Mouse (Mus musculus) spleen, adult 2 months (tissue): ENCODE measurements at regions not wholly inside any gene's neighbourhood (a gene's known extent, or its start where the extent isn't known, plus 50 kb on each side); places are given as distances from the start of the nearest gene placed in this dataset.
"Not testable (repeated sequence)": the region's sequence is repeated elsewhere in the genome, so short reads cannot be mapped to it uniquely, and the experiment has no call there.

Experiments used
- DNase-seq, 2 experiments: peaks; one replicate each; pipeline versions ENCODE4 v3.0.0 to v3.0.0-alpha.2; 2012 to 2021; ENCODE audit warnings: low spot score in 2 of 2, low read depth in 1 of 2
- H3K27ac ChIP-seq: fragments of 200-500 bp; 2 replicates; pipeline ENCODE4 v1.5.1; 2012; ENCODE audit warnings: low read length, inconsistent platforms; ENCODE audit not compliant: insufficient read depth
- H3K27me3 ChIP-seq: fragments of 200-500 bp; 2 replicates; pipeline ENCODE4 v1.6.1; 2012; ENCODE audit warnings: mild to moderate bottlenecking, moderate library complexity, low read length, inconsistent platforms; ENCODE audit not compliant: control insufficient read depth, insufficient read depth
- H3K36me3 ChIP-seq: fragments of 200-500 bp; 2 replicates; pipeline ENCODE4 v1.6.1; 2012; ENCODE audit warnings: mild to moderate bottlenecking, low read length, inconsistent platforms; ENCODE audit not compliant: control insufficient read depth, insufficient read depth
- H3K4me1 ChIP-seq: fragments of 200-500 bp; 2 replicates; pipeline ENCODE4 v1.6.1; 2011; ENCODE audit warnings: inconsistent platforms; ENCODE audit not compliant: control insufficient read depth, insufficient read depth, insufficient read length
- H3K4me3 ChIP-seq: fragments of 200-500 bp; 2 replicates; pipeline ENCODE4 v1.5.1; 2011; ENCODE audit warnings: mild to moderate bottlenecking, inconsistent platforms; ENCODE audit not compliant: insufficient read depth, insufficient read length; ENCODE audit errors: extremely low read depth
- CTCF ChIP-seq: fragments of 200-500 bp; IDR thresholded peaks from 2 replicates; pipeline ENCODE4 v1.5.1; 2011; ENCODE audit warnings: mild to moderate bottlenecking, inconsistent platforms; ENCODE audit not compliant: insufficient read depth, insufficient read length, insufficient replicate concordance; ENCODE audit errors: extremely low read depth
- POLR2A ChIP-seq: fragments of 200-500 bp; IDR thresholded peaks from 2 replicates; pipeline ENCODE4 v1.6.1; 2011; ENCODE audit warnings: low read depth, low read length, inconsistent platforms
- WGBS: fragments of 180-500 bp; shearing (Covaris S2); methylation state at CpG from one replicate; pipeline ENCODE4 v1.1.7; 2018; 5-methylcytosine and 5-hydroxymethylcytosine counted together

DNA sequence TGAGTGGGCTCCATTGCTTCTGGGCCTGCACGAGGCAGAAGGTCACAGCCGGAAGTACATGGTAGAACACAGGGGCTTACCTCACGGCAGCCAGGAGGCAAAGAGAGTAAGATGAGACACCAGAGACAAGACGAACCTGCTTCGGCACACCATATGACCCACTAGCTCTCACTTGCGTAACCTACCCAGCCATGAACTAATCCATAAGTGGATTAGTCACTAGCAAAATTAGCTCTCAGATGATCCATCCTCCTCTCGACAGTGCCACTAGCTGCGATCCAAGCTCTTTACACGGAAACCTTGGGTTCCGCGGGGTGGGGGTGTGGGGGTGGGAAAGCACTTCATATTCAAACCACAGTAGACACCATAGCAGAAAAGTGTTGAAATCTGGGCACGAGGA lies 79.0 kb downstream of the Cd2 start:
- no peaks in the 10 kb centered on the region for H3K4me1 ChIP-seq
- H3K36me3 ChIP-seq = no peaks in the 10 kb centered on the region
- no peak overlapping the region for H3K4me3 ChIP-seq
- 94% methylated on average over 12 of the region's 12 CpGs for WGBS
- TF ChIP-seq POLR2A (no peak), CTCF (no peak)
- DNase-seq = no peak
- H3K27ac ChIP-seq = no peak overlapping the region
- H3K27me3 ChIP-seq = no peaks in the 10 kb centered on the region; the same call in 1 of the 2 replicates

DNA sequence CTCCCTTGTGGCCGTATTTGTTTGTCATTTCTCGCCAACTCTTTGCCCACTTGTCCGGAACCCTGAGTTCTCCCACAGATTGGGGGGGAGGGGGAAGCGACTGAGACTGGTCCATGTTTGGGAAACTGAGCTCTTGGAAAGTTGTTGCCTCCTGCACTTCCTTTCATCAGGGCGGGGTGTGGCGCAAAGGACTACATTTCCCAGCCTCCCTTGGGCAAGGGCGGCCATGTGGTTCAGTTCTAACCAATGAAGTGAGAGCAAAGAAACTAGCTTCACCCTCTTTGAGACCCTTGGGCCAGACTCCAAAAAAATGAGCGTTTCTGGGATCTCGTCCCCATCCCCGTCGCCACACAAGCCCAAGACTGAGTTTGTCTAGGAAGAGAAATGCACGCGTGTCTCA lies 81.6 kb downstream of the Cd2 start:
- H3K36me3 ChIP-seq, H3K27ac ChIP-seq, H3K4me1 ChIP-seq, H3K27me3 ChIP-seq, H3K4me3 ChIP-seq: not testable (repeated sequence)
- WGBS = 95% methylated on average over 13 of the region's 13 CpGs
- peak in 1 of 2 experiments; percentile 22 for DNase-seq

DNA sequence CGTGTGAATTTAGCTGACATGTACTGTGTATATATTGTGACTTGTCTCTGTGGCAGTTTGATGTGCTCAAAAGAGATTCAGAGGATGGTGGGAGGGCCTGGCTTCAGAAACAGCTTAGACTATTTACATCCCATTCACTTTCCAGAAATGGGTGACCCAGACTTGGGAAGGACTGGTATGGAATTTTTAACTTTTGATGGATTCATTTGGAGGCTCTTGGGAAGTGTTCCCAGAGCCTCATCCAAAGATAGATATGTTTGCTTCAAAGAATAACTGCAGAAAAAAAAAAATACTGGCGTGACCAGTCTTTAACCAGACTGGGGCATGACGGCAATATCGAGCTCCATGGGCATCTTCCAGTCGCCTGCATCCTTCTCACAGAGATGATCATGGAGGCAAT lies 84.6 kb upstream of the Ptgfrn start:
- DNase-seq = no peak
- Histone ChIP-seq H3K27me3 (no peaks in the 10 kb centered on the region), H3K4me3 (no peak overlapping the region), H3K27ac (no peak overlapping the region), H3K36me3 (no peaks in the 10 kb centered on the region), H3K4me1 (no peaks in the 10 kb centered on the region)
- no peak for TF ChIP-seq CTCF
- TF ChIP-seq POLR2A = no peak
- 85% methylated on average over 5 of the region's 5 CpGs for WGBS

DNA sequence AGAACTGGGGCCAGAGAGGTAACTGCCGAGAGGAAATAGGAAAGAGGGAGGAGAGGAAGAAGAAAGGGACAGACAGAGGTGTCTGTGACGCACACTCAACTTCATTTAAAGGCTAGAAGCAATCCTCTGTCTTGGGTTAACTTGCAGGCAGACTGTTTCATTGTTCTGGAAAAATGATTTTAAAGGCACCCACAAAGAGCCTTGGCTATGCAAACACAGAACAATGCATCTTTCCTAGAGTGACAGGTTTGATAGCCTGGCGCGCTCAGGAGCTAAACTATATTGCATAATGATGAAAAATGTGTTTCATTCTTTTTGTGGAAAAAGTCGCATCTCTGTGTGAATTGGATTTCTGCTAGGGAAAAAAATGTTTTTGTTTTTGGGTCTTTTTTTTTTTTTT lies 84.2 kb upstream of the Ptgfrn start:
- 81% methylated on average over 5 of the region's 5 CpGs for WGBS
- no peaks in the 10 kb centered on the region for H3K36me3 ChIP-seq
- no peak overlapping the region for H3K27ac ChIP-seq
- H3K27me3 ChIP-seq = no peaks in the 10 kb centered on the region
- no peak overlapping the region for H3K4me3 ChIP-seq
- H3K4me1 ChIP-seq = no peaks in the 10 kb centered on the region
- TF ChIP-seq CTCF (no peak), POLR2A (no peak)
- no peak for DNase-seq

DNA sequence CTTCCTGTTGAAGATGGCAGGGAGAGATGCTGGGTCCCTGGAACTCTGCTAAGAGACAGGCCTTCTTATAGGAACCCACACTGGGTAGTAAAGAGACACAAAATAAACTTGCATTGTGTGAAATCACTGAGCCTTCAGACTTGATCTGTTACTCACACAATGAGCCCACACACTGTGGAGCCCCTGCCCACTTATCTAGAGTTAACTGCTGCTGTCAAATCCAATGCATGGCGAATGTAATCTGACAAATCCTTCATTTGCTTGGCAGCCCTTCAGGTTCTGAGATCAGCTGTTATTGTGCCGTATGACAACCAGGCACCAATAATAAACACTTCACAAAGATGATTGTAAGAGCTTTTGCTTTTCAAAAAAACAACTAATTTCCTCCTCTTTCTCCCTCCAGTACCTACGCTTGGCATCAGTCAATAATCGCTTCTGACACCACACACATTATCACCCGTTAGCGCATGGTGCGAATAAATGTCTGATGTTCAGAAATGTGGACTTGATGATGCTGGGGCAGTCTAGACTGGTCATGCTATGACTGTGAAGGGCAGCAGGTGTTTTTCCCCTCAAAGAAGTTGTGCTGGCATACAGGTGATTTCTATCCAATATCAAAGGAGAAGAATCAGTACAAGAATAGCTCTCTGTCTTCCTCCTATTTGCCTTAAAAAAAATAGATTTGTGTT lies 81.4 kb upstream of the Ptgfrn start:
- WGBS = 92% methylated on average over 7 of the region's 7 CpGs
- Histone ChIP-seq H3K36me3 (no peaks in the 10 kb centered on the region), H3K4me1 (no peaks in the 10 kb centered on the region), H3K27ac (no peak overlapping the region), H3K27me3 (no peaks in the 10 kb centered on the region), H3K4me3 (no peak overlapping the region)
- TF ChIP-seq POLR2A (no peak), CTCF (no peak)
- DNase-seq = no peak

DNA sequence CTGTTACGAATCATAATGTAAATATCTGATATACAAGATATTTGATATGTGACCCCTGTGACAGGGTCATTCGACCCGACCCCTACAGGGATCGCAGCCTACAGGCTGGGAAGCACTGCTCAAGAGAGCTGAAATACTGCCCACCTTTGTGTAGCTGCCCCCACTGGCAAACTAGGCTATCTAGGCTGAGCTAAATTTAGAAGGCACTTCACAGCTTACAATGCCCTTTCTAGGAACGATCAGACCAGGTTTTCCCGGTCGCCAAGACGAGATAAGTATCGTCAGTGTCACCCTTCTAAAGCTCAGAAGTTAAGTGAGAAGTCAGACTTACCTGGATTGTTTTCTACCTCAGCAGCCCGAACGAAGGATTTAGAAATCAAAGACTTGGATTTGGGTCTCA lies 71.9 kb upstream of the Ptgfrn start:
- no peaks in the 10 kb centered on the region for H3K27me3 ChIP-seq
- 87% methylated on average over 11 of the region's 11 CpGs for WGBS
- H3K27ac ChIP-seq = no peak overlapping the region
- no peaks in the 10 kb centered on the region for H3K36me3 ChIP-seq
- H3K4me1 ChIP-seq = no peaks in the 10 kb centered on the region
- H3K4me3 ChIP-seq = no peak overlapping the region
- no peak for DNase-seq
- no peak for TF ChIP-seq CTCF
- no peak for TF ChIP-seq POLR2A

DNA sequence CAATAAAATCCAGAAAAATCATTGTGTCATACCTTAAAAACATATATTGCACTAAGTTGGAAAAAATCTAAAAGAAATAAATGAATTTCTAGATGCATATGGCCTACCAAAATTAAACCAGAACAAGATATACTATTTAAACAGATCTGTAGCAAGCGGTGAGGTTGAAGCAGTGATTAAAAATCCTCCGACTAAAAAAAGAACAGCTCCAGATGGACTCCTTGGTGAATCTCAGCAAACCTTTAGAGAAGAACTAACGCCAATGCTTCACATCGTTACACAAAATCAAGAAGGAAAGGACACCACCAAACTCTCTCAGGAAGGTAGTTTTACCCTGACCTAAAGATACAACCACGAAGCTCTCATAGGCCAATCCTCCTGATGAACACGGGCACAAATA lies 63.9 kb upstream of the Ptgfrn start:
- WGBS = 91% methylated on average over 6 of the region's 6 CpGs
- no peaks in the 10 kb centered on the region for H3K4me1 ChIP-seq
- DNase-seq = no peak
- no peaks in the 10 kb centered on the region for H3K36me3 ChIP-seq
- no peaks in the 10 kb centered on the region for H3K27me3 ChIP-seq
- no peak overlapping the region for H3K4me3 ChIP-seq
- TF ChIP-seq CTCF (no peak), POLR2A (no peak)
- no peak overlapping the region for H3K27ac ChIP-seq
